Mouse (Mus musculus) inflammation-experienced regulatory T-cells, adult 6 months (primary cell): ENCODE results near the gene Chn1. TPM values are rescaled to one million over a fixed set of nuclear protein-coding genes. Genes with fewer than 3 reads are reported as not detected.

ENCODE experiments used
- ATAC-seq: one replicate; pipeline ENCODE4 v1.8.0; 2017
- polyA plus RNA-seq, 3 experiments: library from polyadenylated mRNA; unstranded; fragments of 100-300 nt; shearing (Covaris generic); gene quantifications; one replicate each; pipeline ENCODE4 v1.2.1; 2017

The Chn1 gene
- polyA plus RNA-seq, 3 experiments from 2014 or later = 0.57 to 4.3 (median 2.3) TPM

- no peak for ATAC-seq
Measured at GRCm38 (mm10) chr2:73618486-73619052, 156.6 kb downstream of the Chn1 start.

DNA sequence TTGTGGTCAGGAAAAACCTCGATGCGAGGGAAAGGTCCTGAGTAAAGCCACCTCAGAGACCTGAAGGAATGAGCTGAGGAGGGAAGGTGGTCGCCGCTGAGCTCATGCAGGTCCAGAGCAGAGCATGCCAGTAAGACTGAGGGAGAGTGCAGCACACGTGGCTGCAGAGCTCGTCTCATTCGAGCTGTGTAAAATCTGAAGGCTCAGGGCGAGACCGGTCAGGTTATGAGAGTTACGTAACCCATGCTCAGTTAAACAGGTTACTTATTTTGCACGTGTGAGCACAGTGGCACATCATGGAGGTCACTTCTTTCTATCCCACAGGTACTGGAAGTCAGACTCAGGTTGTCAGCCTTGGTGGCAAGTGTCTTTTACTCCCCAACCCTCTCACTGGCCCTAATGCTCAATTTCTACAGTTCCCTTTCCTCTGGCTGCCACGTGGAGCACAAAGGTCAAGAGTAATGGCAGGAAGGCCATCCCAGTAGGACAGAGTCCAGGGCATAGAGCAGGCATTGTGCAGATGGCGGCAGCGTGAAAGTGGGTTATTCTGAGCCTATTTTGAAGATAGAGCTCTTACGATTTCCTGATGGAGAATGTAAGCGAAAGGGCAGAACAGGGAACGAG, 158.6 kb downstream of the Chn1 start:
- no peak for ATAC-seq

- ATAC-seq = no peak
Measured at GRCm38 (mm10) chr2:73615456-73615855, 159.7 kb downstream of the Chn1 start.

DNA sequence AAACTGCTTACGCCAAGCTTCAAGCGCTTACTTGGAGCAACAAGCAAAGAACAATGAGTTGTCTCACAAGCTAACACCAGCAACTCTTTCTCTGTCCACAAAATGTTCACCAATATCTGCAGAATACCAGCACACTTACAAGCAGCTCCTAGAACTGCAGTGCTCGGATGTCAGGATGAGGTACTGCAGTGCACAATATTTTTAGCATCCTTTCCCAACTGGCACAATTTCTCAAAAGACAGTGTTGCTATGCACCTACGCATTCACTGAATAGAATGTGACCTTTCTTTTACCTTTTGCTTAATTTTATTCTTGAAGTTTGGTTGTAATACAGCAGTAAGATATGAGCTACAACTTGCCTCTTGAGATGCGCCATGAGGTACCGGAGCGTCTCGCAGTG, 160.8 kb downstream of the Chn1 start:
- ATAC-seq = no peak

DNA sequence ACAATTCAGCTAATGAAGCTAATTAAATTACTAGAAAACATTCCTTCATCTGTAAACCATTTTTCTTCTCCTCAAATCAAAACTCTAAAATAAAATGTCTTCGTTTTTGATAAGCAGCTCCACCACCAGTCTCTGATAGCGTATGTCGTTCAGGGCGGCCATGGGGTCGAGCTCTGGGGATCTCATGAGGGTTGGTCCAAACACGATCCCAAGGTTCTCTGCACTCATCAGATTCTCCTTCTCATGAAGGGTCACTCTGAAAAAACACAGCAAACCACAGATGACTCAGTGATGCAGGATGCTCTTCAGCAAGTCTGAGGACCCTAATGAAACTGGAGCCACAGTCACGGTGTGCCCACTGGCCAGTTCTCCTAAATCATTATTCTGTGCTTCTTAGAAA, 162.2 kb downstream of the Chn1 start:
- ATAC-seq = no peak

DNA sequence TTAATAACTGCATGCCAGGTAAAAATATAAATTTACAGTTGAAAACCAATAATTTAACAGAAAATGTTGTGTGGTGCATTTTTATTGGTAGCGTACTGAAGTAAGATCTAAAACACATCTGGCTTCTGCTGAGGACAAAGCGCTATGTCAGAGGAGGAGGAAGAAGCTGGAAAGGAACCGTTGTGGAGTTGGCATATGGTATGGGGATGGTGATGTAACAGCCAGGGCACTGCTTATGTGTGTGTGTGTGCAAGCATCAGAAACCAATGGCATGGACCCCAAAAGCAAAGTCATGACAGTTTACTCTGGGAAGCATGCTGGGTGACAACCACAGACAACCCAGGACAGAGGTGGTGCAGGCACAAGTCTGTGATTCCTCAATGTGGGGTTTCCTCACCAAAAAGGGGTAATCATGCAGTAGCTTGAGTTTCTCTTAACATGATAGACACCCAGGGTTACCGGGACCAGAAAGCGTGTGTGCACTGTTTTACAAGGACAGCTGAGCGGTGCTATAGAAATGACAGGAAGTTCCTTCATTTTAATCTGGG, 162.7 kb downstream of the Chn1 start:
- ATAC-seq = no peak

DNA sequence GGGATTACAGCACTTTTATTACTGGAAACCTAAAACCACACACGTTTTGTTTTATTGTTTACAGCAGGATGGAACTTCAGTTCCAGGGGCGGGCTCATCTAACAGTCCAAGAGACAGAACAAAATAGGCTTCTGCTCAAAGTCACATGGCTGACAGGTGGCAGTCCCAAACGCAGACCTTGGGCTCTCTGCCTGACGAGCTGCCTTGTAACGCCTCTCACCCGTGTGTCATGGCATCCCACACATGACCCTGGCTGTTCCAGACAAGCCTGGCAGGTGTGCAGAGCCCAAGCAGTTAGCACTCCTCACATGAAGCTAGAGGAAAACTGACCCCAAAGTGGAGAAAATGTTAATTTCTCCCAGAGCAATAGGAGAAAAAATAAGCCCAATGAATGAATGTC, 163.3 kb downstream of the Chn1 start:
- ATAC-seq = no peak

DNA sequence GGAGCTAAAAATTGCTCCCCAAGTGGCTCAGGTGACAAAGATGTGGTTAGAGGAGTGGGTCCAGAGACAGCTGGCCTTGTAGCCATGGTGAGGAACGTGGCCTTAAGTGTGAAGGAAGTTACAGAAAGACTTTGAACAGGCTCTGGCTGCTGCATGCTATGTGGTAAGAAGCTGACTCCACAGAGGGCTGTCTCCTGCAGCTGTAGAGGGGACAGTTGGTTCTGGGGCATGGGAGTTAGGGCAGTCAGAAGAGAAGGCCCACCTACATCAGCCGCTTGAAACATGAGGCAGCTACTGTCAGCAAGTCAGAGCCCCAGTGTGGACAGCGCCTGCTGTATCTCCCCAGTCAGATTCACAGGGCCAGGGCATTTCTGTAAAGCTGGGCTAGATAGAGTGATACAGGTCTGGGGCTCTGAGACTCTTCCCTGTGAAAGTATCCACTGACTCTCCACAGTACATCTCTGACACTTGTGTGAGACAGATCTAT, 165.4 kb downstream of the Chn1 start:
- no peak for ATAC-seq

DNA sequence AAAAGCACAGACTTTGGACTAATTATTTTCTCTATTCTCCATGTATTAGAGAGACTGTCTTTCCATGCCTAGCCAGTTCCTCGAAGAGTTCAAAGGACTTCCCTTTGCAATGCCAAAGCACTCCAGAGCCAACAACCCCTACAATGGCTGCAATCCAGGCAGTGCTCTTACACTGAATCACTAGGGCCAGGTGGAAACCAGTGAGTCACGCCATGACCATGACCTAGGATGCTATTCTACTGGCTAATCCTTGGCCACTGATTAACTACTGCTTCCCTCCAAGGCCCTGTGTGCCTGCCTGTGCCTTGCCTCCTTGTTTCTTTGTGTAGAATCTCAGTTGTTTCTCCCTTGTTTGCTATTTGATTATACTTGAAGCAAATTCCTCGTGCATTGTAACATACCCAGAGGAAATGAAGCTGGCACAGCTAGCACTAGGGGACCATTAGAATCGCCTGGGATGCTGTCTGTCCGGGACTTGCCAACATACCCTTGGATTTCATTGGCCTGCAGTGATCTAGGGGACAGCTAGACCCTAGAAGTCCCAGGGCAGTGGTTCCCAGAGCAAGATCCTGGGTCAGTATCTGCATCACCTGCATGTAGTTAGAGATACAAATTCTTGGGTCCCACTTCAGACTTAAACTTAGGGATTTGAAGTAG, 166.0 kb downstream of the Chn1 start:
- ATAC-seq = no peak

- ATAC-seq = no peak
Measured at GRCm38 (mm10) chr2:73608391-73608790, 166.8 kb downstream of the Chn1 start.

- ATAC-seq = no peak
Measured at GRCm38 (mm10) chr2:73607609-73608008, 167.5 kb downstream of the Chn1 start.

GRCm38 (mm10) chr2:73607146-73607545, 168.0 kb downstream of the Chn1 start:
- ATAC-seq = no peak

GRCm38 (mm10) chr2:73606616-73607015, 168.5 kb downstream of the Chn1 start:
- ATAC-seq = no peak

- ATAC-seq = peak; percentile 77
Measured at GRCm38 (mm10) chr2:73605077-73605476, 170.1 kb downstream of the Chn1 start.

GRCm38 (mm10) chr2:73604579-73604978, 170.6 kb downstream of the Chn1 start:
- ATAC-seq = no peak

DNA sequence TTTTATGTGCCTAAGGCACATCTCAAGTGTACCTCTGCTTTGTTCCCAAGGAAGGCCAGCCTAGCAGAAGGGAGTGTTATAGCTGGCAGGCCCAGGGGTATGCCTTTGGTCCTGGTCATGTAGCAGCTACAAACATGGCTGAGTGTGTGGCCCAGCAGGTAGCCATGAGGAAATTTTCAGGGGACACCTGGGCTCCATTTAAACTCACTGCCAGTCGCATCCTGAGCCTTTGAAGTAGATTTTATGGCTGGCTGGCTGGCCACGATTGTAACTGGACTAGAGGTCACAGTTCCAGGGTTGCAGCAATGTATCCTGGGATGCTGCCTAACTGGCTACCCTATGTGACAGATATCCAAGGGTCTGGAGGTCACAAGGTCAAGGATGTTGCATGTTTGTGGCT, 174.5 kb downstream of the Chn1 start:
- ATAC-seq = no peak

GRCm38 (mm10) chr2:73597772-73598171, 177.4 kb downstream of the Chn1 start:
- ATAC-seq = peak; percentile 10

- ATAC-seq = no peak
Measured at GRCm38 (mm10) chr2:73596786-73597185, 178.4 kb downstream of the Chn1 start.

- no peak for ATAC-seq
Measured at GRCm38 (mm10) chr2:73596326-73596725, 178.8 kb downstream of the Chn1 start.

GRCm38 (mm10) chr2:73593101-73593439, 182.1 kb downstream of the Chn1 start:
- ATAC-seq = no peak

GRCm38 (mm10) chr2:73592231-73593100, 182.7 kb downstream of the Chn1 start:
- peak; percentile 64 for ATAC-seq

GRCm38 (mm10) chr2:73591246-73591645, 183.9 kb downstream of the Chn1 start:
- no peak for ATAC-seq

DNA sequence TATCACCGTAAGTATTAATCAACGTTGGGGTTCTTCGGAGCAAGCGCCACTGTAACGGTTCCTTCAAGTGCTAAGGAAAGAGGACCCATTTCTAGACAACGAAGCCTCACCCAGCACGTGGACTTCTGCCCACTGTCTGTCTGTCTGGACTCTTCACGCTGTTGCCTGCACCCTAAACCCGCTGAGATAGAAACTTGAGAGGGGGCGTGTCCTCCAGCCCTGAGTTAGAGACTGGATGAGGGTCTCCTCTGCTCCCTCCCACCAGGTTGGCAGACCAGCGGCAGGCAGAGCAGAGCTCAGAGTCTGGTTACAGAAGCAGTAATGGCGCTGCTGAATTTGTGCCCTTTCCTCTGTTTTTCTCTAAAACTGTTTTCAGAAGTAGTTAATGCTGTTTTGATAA, 185.0 kb downstream of the Chn1 start:
- no peak for ATAC-seq
